Mouse (Mus musculus) liver, postnatal 0 days (tissue): ENCODE measurements at regions not wholly inside any gene's neighbourhood (a gene's known extent, or its start where the extent isn't known, plus 50 kb on each side); places are given as distances from the start of the nearest gene placed in this dataset.

Source experiments
- CTCF ChIP-seq: sonication (generic); IDR thresholded peaks from 2 replicates; pipeline ENCODE4 v1.5.1; 2016; ENCODE audit warnings: antibody characterized with exemption, low read depth
- EP300 ChIP-seq: IDR thresholded peaks from 2 replicates; pipeline ENCODE4 v1.6.1; 2016; ENCODE audit warnings: antibody characterized with exemption, low read depth, mild to moderate bottlenecking

DNA sequence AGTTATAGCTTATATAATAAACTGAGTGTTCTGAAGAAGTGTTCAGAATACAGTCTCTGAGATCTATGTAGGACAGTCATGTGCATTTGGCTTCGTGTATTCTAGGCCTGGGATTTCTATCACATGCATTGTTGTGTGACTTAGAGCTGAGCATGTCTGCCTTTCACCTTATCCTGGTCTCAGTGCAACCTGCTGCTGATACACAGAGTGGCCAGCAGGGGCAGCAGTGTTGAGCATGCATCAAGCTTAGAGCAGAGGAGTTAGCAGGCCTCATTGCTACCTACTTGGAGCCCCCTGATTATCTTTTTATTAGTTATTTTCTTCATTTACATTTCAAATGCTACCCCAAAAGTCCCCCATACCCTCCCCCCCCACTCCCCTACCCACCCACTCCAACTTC, 229.1 kb upstream of the Camk1g start:
- peak; percentile 77 for TF ChIP-seq CTCF
- no peak for TF ChIP-seq EP300
